Mouse (Mus musculus) ES-E14 (cell line): ENCODE data around the gene Csf2ra. TPM values are rescaled to one million over a fixed set of nuclear protein-coding genes. Genes with fewer than 3 reads are reported as not detected.

Experiments
- DNase-seq: peaks from one replicate; pipeline ENCODE4 v3.0.0-alpha.2; 2013; ENCODE audit warnings: low read depth, low spot score
- H3K27ac ChIP-seq: 2 replicates; pipeline ENCODE4 v1.5.1; 2012; ENCODE audit warnings: low read depth, mild to moderate bottlenecking, low read length, moderate library complexity, mixed read lengths; ENCODE audit not compliant: poor library complexity, insufficient read depth, severe bottlenecking
- H3K36me3 ChIP-seq: 2 replicates; pipeline ENCODE4 v1.6.1; 2012; ENCODE audit warnings: mild to moderate bottlenecking, low read length, moderate library complexity, mixed read lengths; ENCODE audit not compliant: control insufficient read depth, poor library complexity, insufficient read depth, severe bottlenecking
- H3K4me1 ChIP-seq, 2 experiments: fragments of 150-350 bp in 1 of 2; sonication (generic) in 1 of 2; 2 replicates each; pipeline ENCODE4 v1.6.1; 2012; ENCODE audit warnings: low read length in 2 of 2, mild to moderate bottlenecking in 1 of 2, mixed read lengths in 1 of 2; ENCODE audit not compliant: control insufficient read depth in 2 of 2, insufficient read depth in 2 of 2, poor library complexity in 1 of 2
- H3K4me3 ChIP-seq, 2 experiments: fragments of 150-350 bp in 1 of 2; sonication (generic) in 1 of 2; 2 replicates each; pipeline ENCODE4 v1.5.1; 2012; ENCODE audit warnings: low read length in 2 of 2, low read depth in 1 of 2, mild to moderate bottlenecking in 1 of 2, mixed read lengths in 1 of 2; ENCODE audit not compliant: insufficient read depth in 1 of 2, poor library complexity in 1 of 2, severe bottlenecking in 1 of 2
- H3K9ac ChIP-seq: 2 replicates; pipeline ENCODE4 v1.6.1; 2012; ENCODE audit warnings: low read depth, mild to moderate bottlenecking, low read length, mixed read lengths; ENCODE audit not compliant: poor library complexity, insufficient read depth, severe bottlenecking
- H3K9me3 ChIP-seq: fragments of 150-350 bp; sonication (generic); 2 replicates; pipeline ENCODE4 v1.6.1; 2012; ENCODE audit warnings: low read depth, mild to moderate bottlenecking, low read length; ENCODE audit not compliant: control insufficient read depth, insufficient read depth
- CHD2 ChIP-seq: IDR thresholded peaks from 2 replicates; pipeline ENCODE4 v1.6.1; 2014; ENCODE audit warnings: mild to moderate bottlenecking, low read depth, low read length, inconsistent platforms
- HCFC1 ChIP-seq: IDR thresholded peaks from 2 replicates; pipeline ENCODE4 v1.6.1; 2012; ENCODE audit warnings: low read length, inconsistent platforms, borderline replicate concordance; ENCODE audit not compliant: insufficient read depth
- MAFK ChIP-seq: IDR thresholded peaks from 2 replicates; pipeline ENCODE4 v1.6.1; 2014; ENCODE audit warnings: mild to moderate bottlenecking, low read depth, low read length, inconsistent platforms; ENCODE audit not compliant: insufficient read depth
- ZC3H11A ChIP-seq: IDR thresholded peaks from 2 replicates; pipeline ENCODE4 v1.6.1; 2012; ENCODE audit warnings: low read depth, mild to moderate bottlenecking, inconsistent platforms, low read length, borderline replicate concordance
- ZNF384 ChIP-seq: IDR thresholded peaks from 2 replicates; pipeline ENCODE4 v1.6.1; 2012; ENCODE audit warnings: low read depth, low read length, inconsistent platforms
- in situ Hi-C, 2 experiments: fragments of 600-800 bp; cut with MboI; formaldehyde crosslinking; loops; one replicate each; pipeline ENCODE4 v1.15.1; 2025; ENCODE audit warnings: low sequenced_read_pairs in 2 of 2, inconsistent platforms in 1 of 2; ENCODE audit not compliant: unreplicated experiment in 2 of 2
- total RNA-seq: library from RNA; depleted of rRNA; stranded (reverse); fragments of 300-350 nt; gene quantifications from 2 replicates; pipeline ENCODE4 v1.2.3, GENCODE M21; 2012

Gene Csf2ra
- total RNA-seq, 1 experiment, result 17.3 TPM

GRCm38 (mm10) chr19:61237967-61238366, 9.7 kb upstream of the Csf2ra start:
- Histone ChIP-seq H3K9ac (no peak overlapping the region), H3K27ac (no peak overlapping the region), H3K4me3 (no peak overlapping the region), H3K36me3 (no peaks in the 10 kb centered on the region), H3K9me3 (no peaks in the 10 kb centered on the region), H3K4me1 (no peaks in the 10 kb centered on the region)
- DNase-seq, result no peak
- in situ Hi-C loops, result no loop called here
- no peak for TF ChIP-seq HCFC1
- TF ChIP-seq ZNF384, result no peak
- no peak for TF ChIP-seq CHD2

- no peaks in the 10 kb centered on the region for H3K4me1 ChIP-seq
- TF ChIP-seq MAFK (no peak), CHD2 (no peak), ZC3H11A (no peak), ZNF384 (no peak), HCFC1 (no peak)
- no peak overlapping the region for H3K9ac ChIP-seq
- no peaks in the 10 kb centered on the region for H3K36me3 ChIP-seq
- H3K9me3 ChIP-seq, result no peaks in the 10 kb centered on the region
- no peak overlapping the region for H3K4me3 ChIP-seq
- no peak for DNase-seq
- H3K27ac ChIP-seq, result no peak overlapping the region
- in situ Hi-C loops, result no loop called here
These were observed 6.3 kb upstream of the Csf2ra start for GRCm38 (mm10) chr19:61234532-61234931.

DNA sequence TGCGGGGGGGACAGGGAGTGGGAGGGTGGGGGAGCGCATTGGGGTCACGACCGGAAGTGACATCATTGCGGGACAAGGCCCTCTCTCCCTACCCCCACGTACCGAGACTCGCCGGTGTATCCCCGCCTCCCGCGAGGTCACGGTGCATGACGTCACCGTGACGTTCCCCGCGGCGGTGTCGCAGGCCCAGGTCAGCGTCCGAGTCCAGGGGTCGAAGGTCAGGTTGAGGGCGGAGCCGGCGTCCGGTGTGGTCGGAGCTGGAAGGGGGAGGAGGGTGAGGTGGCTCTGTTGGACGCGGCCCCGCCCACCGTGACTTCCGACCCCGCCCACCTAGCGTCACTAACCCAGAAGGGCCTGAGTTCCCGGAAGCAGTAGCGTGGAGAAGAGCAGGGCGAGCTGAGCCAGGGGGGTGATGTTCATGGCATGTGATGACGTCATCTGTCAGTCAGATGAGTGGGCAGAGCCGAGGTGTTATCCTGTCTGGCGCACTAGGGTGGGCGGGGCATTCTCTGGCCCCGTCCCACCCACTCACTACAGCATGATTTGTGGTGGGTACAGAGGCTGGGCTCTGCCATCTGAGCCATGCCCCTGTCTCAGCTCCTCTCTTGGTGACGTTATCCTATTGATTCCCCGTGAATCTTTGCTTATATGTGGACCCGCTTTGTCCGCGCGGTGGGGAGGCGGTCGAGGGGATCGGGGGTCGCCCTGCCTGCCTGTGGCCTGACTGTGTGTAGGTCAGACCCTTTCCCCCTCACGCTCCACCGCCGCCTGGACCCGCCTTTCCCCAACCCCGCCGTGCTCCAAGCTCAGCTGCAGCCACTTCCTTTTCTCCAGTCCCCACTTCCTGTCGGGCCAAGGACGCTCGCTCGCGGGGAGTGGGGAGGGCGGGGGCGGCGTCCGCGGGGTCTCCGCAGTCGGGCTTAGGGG, 1.0 kb downstream of the Csf2ra start:
- Histone ChIP-seq H3K9ac (peak overlapping the region; percentile 80), H3K27ac (peak overlapping the region; percentile 92), H3K4me3 (peak overlapping the region; percentile 71 to 76), H3K9me3 (no peaks in the 10 kb centered on the region), H3K4me1 (peaks cover 0 to 5% of the 10 kb centered on the region in 2 experiments; a peak in 1 of 4 replicates), H3K36me3 (peaks cover 7% of the 10 kb centered on the region; the same call in 1 of the 2 replicates)
- 0 out of 2 replicates have a peak, but pooled peaks have one; percentile 47 for TF ChIP-seq CHD2
- no peak for TF ChIP-seq ZC3H11A
- TF ChIP-seq MAFK, result no peak
- 0 out of 2 replicates have a peak, but pooled peaks have one; percentile 18 for TF ChIP-seq HCFC1
- no peak for TF ChIP-seq ZNF384
- peak; percentile 69 for DNase-seq
- in situ Hi-C loops, result no loop called here

DNA sequence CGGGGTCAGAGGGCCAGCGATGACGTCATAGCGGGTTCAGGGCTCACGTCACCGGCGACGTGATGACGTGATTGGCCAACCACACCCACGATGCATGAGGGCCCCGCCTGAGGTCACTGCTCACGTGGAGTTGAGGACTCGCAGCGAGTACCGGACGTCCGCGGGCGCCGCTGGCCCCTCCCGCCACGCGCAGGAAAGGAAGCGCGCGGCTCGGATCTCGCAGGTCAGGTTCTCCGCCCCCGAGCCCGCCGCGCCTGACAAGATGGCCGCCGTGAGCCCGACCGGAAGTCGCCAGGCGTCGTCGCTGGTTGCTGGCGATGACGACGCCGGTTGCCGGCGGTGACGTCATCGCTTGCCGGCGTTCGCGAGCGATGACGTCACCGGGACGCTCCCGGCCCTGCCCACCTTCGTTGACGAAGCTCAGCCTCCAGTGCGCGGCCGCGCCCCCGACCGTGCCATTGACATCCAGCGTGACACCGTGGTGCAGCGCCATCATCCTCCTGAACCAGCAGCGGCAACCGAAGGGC, 1.8 kb downstream of the Csf2ra start:
- peak overlapping the region; percentile 92 for H3K27ac ChIP-seq
- peak overlapping the region; percentile 71 to 76 for H3K4me3 ChIP-seq
- TF ChIP-seq HCFC1 (no peak), MAFK (no peak), ZNF384 (no peak), CHD2 (no peak), ZC3H11A (no peak)
- H3K4me1 ChIP-seq, result peaks cover 0 to 5% of the 10 kb centered on the region in 2 experiments; a peak in 1 of 4 replicates
- peaks cover 7% of the 10 kb centered on the region; the same call in 1 of the 2 replicates for H3K36me3 ChIP-seq
- DNase-seq, result peak; percentile 36
- in situ Hi-C loops, result no loop called here
- H3K9ac ChIP-seq, result no peak overlapping the region; the same call in 1 of the 2 replicates
- H3K9me3 ChIP-seq, result no peaks in the 10 kb centered on the region
